Mouse (Mus musculus) G1E (cell line): ENCODE data around the gene Galt.

Source experiments
- CTCF ChIP-seq: IDR thresholded peaks from 2 replicates; pipeline ENCODE4 v1.5.1; 2012; ENCODE audit warnings: low read depth, low read length, inconsistent platforms, mixed read lengths
- GATA1 ChIP-seq: IDR thresholded peaks from 2 replicates; pipeline ENCODE4 v1.6.1; 2012; ENCODE audit warnings: borderline replicate concordance, low read length, inconsistent platforms, mixed read lengths
- GATA2 ChIP-seq: IDR thresholded peaks from 2 replicates; pipeline ENCODE4 v1.6.1; 2012; ENCODE audit warnings: low read depth, low read length, inconsistent platforms, borderline replicate concordance
- POLR2AphosphoS5 ChIP-seq: IDR thresholded peaks from 2 replicates; pipeline ENCODE4 v1.6.1; 2012; ENCODE audit warnings: low read depth, low read length, inconsistent platforms; ENCODE audit not compliant: insufficient replicate concordance
- TAL1 ChIP-seq: conservative IDR thresholded peaks from 2 replicates; pipeline ENCODE4 v1.6.1; 2012; ENCODE audit warnings: low read depth, low read length, inconsistent platforms, mixed read lengths

DNA sequence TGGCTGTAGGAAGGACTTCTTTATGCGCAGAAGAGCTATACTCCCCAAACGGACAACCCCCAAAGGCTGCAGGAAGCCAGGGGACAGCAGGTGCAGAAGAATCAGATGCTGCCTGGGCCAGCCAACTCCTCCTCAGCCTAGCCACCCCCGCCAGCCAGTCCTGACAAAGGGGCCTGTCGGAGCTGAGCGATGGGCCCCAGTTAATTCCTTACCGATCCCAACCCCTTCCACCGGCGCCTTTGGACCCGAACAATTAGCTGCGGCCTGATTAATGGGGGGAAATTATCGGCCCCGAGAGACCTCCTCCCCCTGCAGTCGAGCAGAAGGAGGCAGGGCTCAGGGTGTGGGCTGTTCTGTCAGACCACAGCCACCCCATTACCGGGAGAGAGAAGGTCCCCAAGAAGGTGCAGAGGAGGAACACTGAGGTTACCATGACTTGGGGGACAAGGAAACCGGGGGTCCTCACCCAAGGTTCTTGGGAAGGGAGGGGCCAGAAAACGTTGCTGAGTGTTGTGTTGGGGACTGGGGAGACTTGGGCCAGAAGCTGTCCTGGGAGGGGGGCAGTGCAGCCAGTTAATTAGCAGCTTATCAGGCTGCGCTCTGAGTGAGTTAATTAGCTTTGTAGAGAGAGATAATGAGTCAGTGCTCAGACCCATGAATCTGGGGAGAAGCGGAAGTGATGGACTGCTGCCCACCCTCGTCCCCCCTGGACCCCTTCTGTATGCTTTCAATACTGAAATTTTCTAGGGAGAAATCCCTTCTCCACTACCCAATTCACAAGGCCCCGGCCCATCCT lies 28.0 kb upstream of the Galt start:
- TF ChIP-seq GATA1 (no peak), CTCF (no peak), TAL1 (no peak), POLR2AphosphoS5 (no peak), GATA2 (no peak)
